Mouse (Mus musculus) limb, embryonic 15.5 days (tissue): ENCODE measurements around the gene Slk. TPM values are rescaled to one million over a fixed set of nuclear protein-coding genes. Genes with fewer than 3 reads are reported as not detected.

Source experiments
- ATAC-seq: fragments of 200-750 bp; cut with Nextera tagmentation; 2 replicates; pipeline ENCODE4 v1.8.0; 2017; ENCODE audit warnings: low read depth, moderate TSS enrichment; ENCODE audit not compliant: insufficient number of reproducible peaks, low FRiP score, low TSS enrichment
- H3K27ac ChIP-seq: fragments of 300-500 bp; sonication (generic); 2 replicates; pipeline ENCODE4 v1.5.1; 2015; ENCODE audit warnings: moderate library complexity, mild to moderate bottlenecking, inconsistent platforms
- H3K27me3 ChIP-seq: fragments of 300-500 bp; sonication (generic); 2 replicates; pipeline ENCODE4 v1.6.1; 2015; ENCODE audit warnings: inconsistent platforms
- H3K36me3 ChIP-seq: fragments of 300-500 bp; sonication (generic); 2 replicates; pipeline ENCODE4 v1.6.1; 2015; ENCODE audit warnings: inconsistent platforms
- H3K4me1 ChIP-seq: fragments of 300-500 bp; sonication (generic); 2 replicates; pipeline ENCODE4 v1.6.1; 2015; ENCODE audit warnings: inconsistent platforms
- H3K4me2 ChIP-seq: fragments of 300-500 bp; sonication (generic); 2 replicates; pipeline ENCODE4 v1.6.1; 2015; ENCODE audit warnings: mild to moderate bottlenecking, inconsistent platforms
- H3K4me3 ChIP-seq: fragments of 300-500 bp; sonication (generic); 2 replicates; pipeline ENCODE4 v1.5.1; 2015; ENCODE audit warnings: mild to moderate bottlenecking, inconsistent platforms
- H3K9ac ChIP-seq: fragments of 300-500 bp; sonication (generic); 2 replicates; pipeline ENCODE4 v1.6.1; 2015; ENCODE audit warnings: inconsistent platforms
- H3K9me3 ChIP-seq: fragments of 300-500 bp; sonication (generic); 2 replicates; pipeline ENCODE4 v1.6.1; 2016; ENCODE audit warnings: inconsistent platforms
- WGBS: fragments of 180-500 bp; shearing (Covaris S2); methylation state at CpG from one replicate; pipeline ENCODE4 v1.1.7; 2015; 5-methylcytosine and 5-hydroxymethylcytosine counted together
- polyA plus RNA-seq: library from polyadenylated mRNA; unstranded; fragments of >200 nt; fragmentation: Nextera tagmentation; extraction: Ambion mirVana; gene quantifications from 2 replicates; pipeline ENCODE4 v1.2.1, GENCODE M21; 2015

The Slk gene
- polyA plus RNA-seq, result 12.9 TPM in 2 replicates

DNA sequence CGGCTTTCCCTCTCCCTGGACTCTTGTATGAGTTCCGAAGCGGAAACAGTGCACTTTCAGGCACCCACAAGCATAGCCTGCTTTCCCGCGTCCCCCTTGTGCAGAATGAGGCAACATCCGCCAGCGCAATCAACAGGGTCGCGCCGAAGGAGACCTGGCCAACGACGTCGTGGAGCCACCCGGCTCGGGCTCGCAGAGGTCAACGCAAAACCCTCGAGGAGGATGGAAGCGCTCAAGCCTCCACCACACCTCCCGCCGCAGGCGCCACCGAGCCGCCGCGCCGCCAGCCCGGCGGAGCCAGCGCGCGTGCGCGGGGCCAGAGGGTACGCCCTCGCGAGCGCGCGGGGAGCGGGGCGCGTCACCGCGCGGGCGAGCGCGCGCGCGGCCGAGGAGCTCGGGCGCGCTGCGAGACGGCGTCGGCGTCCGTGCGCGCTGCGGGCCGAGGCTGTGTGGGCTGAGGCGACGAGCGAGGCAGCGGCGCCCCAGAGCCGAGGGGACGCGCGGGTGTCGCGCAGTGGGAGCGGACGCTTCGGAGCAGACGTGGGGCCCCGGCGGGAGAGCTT is at the start of gene Slk:
Gene Slk, plus strand, starts transcription at position 454 of the 563 bp plus-strand sequence.
- peak within 1 kb of the TSS; percentile 91 for H3K9ac ChIP-seq
- H3K4me1 ChIP-seq, result peaks cover 15% of the 10 kb centered on the region
- H3K27me3 ChIP-seq, result no peaks in the 10 kb centered on the region
- WGBS, result under 1% methylated on average over 83 of the region's 83 CpGs
- peak within 1 kb of the TSS; percentile 83 for H3K4me3 ChIP-seq
- peak within 1 kb of the TSS; percentile 55 for H3K4me2 ChIP-seq
- peak; percentile 86 for ATAC-seq
- H3K9me3 ChIP-seq, result no peaks in the 10 kb centered on the region
- H3K27ac ChIP-seq, result peak within 1 kb of the TSS; percentile 94
- H3K36me3 ChIP-seq, result no peaks in the 10 kb centered on the region

DNA sequence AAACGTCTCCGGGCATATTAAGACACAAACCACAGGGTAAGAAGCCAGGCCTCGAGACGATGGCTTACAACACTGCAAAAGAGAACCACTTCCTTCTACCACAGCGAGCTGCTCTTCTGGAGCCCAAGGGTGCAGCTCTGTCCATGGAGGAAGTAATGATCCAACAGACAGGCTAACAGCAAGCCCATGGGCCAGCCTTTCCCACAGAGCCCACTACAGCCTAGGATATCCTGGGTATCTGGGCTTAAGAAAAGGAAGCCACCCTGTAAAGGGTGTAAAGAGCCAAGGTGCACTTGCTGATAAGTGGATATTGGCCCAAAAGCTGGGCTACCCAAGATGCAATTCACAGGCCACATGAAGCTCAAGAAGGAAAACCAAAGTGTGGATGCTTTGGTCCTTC is 48.2 kb upstream of the Slk start:
- Histone ChIP-seq H3K9me3 (no peaks in the 10 kb centered on the region), H3K4me2 (no peak overlapping the region), H3K27ac (no peak overlapping the region), H3K4me3 (no peak overlapping the region), H3K27me3 (no peaks in the 10 kb centered on the region), H3K4me1 (peaks cover 21% of the 10 kb centered on the region), H3K36me3 (peaks cover 43% of the 10 kb centered on the region), H3K9ac (no peak overlapping the region)
- ATAC-seq, result no peak
- WGBS, result 86% methylated on average over 5 of the region's 5 CpGs

- no peak overlapping the region for H3K4me2 ChIP-seq
- 85% methylated on average over 3 of the region's 3 CpGs for WGBS
Observed at GRCm38 (mm10) chr19:47532449-47532848, 47.0 kb upstream of the Slk start.

GRCm38 (mm10) chr19:47534131-47534530 is 45.3 kb upstream of the Slk start:
- no peak overlapping the region for H3K9ac ChIP-seq
- ATAC-seq, result no peak
- WGBS, result 49% methylated on average over 1 of the region's 1 CpGs
- H3K4me2 ChIP-seq, result no peak overlapping the region
- no peaks in the 10 kb centered on the region for H3K27me3 ChIP-seq
- H3K9me3 ChIP-seq, result no peaks in the 10 kb centered on the region
- no peak overlapping the region for H3K4me3 ChIP-seq
- no peak overlapping the region for H3K27ac ChIP-seq
- H3K36me3 ChIP-seq, result peaks cover 29% of the 10 kb centered on the region
- peaks cover 35% of the 10 kb centered on the region for H3K4me1 ChIP-seq

More at GRCm38 (mm10) chr19:47532449-47532848, 47.0 kb upstream of the Slk start:
- ATAC-seq, result no peak
- H3K4me3 ChIP-seq, result no peak overlapping the region
- H3K36me3 ChIP-seq, result peaks cover 35% of the 10 kb centered on the region
- no peaks in the 10 kb centered on the region for H3K9me3 ChIP-seq
- no peak overlapping the region for H3K27ac ChIP-seq
- peaks cover 23% of the 10 kb centered on the region for H3K4me1 ChIP-seq
- no peak overlapping the region for H3K9ac ChIP-seq
- no peaks in the 10 kb centered on the region for H3K27me3 ChIP-seq

- peak overlapping the region; percentile 90 for H3K27ac ChIP-seq
- no peaks in the 10 kb centered on the region for H3K9me3 ChIP-seq
- peak; percentile 97 for ATAC-seq
- H3K9ac ChIP-seq, result peak overlapping the region; percentile 61
- peaks cover 14% of the 10 kb centered on the region for H3K36me3 ChIP-seq
- peak overlapping the region; percentile 55 for H3K4me3 ChIP-seq
- H3K4me2 ChIP-seq, result peak overlapping the region; percentile 60
- H3K4me1 ChIP-seq, result peaks cover 35% of the 10 kb centered on the region
- WGBS, result 4% methylated on average over 39 of the region's 39 CpGs
- H3K27me3 ChIP-seq, result no peaks in the 10 kb centered on the region; the same call in 1 of the 2 replicates
Observed at GRCm38 (mm10) chr19:47536521-47537299, 42.8 kb upstream of the Slk start.

DNA sequence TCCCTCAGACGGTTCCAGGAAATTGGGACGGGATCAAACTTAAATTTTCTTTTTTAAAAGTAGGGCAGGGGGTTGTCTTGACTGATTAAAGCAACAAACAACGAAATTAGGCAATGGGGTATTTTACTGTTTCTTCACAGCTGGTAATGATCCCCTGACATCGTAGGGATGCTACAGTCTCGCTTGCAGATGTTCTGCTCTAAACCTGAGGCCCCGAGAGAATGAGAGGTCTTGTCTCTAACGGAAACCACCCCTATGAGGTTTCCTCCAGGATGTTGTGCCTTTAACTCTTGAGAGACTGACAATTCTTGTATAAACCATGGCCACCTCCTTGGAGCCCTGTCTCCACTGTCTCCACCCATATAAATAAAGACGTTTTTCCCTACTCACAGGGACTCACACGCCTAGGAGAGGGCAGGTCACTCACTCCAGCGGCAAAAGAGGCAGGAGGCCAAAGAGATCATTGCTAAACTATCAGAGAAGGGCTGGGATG is 42.1 kb upstream of the Slk start, which contains the start of gene Stn1:
Gene Stn1, minus strand, starts transcription at position 208 of the 493 bp plus-strand sequence.
- Histone ChIP-seq H3K36me3 (peaks cover 11% of the 10 kb centered on the region), H3K4me1 (peaks cover 35% of the 10 kb centered on the region), H3K4me2 (peak within 1 kb of the TSS; percentile 60), H3K4me3 (peak within 1 kb of the TSS; percentile 55), H3K9me3 (no peaks in the 10 kb centered on the region), H3K9ac (peak within 1 kb of the TSS; percentile 61), H3K27me3 (no peaks in the 10 kb centered on the region; the same call in 1 of the 2 replicates), H3K27ac (peak within 1 kb of the TSS; percentile 90)
- 3% methylated on average over 10 of the region's 10 CpGs for WGBS
- ATAC-seq, result no peak

- Histone ChIP-seq H3K4me3 (peak overlapping the region; percentile 55; the same call in 1 of the 2 replicates), H3K9me3 (no peaks in the 10 kb centered on the region), H3K4me2 (peak overlapping the region; percentile 60), H3K36me3 (peaks cover 6% of the 10 kb centered on the region), H3K4me1 (peaks cover 35% of the 10 kb centered on the region), H3K27me3 (no peaks in the 10 kb centered on the region; the same call in 1 of the 2 replicates), H3K27ac (peak overlapping the region; percentile 90), H3K9ac (no peak overlapping the region)
- 58% methylated on average over 6 of the region's 6 CpGs for WGBS
- no peak for ATAC-seq
Observed at GRCm38 (mm10) chr19:47537879-47538278, 41.6 kb upstream of the Slk start.

DNA sequence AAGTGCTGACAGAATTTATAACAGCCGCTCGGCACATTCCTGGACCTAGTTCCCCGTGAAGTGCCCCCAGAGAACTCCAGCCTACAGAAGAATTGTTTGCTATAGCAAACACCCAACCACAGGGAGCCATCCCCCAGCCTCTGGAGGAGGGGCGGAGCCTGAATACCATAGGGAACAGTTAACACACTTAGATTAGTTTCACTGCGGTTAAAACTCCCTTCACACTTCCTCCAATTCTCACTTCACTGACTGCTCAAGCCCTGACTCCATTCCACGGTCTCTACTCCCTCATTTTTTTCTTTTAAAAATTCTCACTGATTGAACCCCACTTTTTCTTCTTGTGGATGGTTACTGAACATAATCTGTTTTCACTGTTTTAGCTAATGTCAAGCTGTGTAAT is 40.7 kb upstream of the Slk start:
- no peaks in the 10 kb centered on the region; the same call in 1 of the 2 replicates for H3K27me3 ChIP-seq
- 6% methylated on average over 6 of the region's 6 CpGs for WGBS
- H3K4me1 ChIP-seq, result peaks cover 35% of the 10 kb centered on the region
- no peak overlapping the region for H3K4me3 ChIP-seq
- no peaks in the 10 kb centered on the region for H3K36me3 ChIP-seq
- ATAC-seq, result no peak
- peak overlapping the region; percentile 90 for H3K27ac ChIP-seq
- H3K9me3 ChIP-seq, result no peaks in the 10 kb centered on the region
- no peak overlapping the region for H3K9ac ChIP-seq
- H3K4me2 ChIP-seq, result 0 out of 2 replicates have a peak overlapping the region, but pooled peaks have one; percentile 17

DNA sequence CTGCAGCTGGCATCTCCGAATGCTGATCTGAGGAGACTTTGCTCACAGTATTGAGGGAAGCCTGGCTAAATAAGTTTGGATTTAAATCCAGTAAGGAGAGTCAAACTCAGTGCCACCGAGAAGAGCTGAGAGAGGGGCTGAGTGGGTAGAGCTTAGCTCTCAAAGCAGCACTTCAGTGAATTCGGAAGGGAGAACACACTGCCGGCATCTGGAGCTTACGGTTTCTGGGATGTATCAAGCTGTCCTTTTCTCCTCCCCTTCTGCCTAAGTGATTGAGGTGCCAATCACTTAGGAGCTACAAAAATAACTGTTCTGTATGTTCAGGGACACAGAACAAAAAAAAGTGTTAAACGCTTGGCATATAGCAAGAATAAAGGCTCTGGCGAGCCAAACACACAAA is 37.0 kb upstream of the Slk start:
- Histone ChIP-seq H3K9ac (no peak overlapping the region), H3K4me3 (no peak overlapping the region), H3K27ac (no peak overlapping the region), H3K4me1 (peaks cover 16% of the 10 kb centered on the region), H3K9me3 (no peaks in the 10 kb centered on the region), H3K27me3 (no peaks in the 10 kb centered on the region; the same call in 1 of the 2 replicates), H3K4me2 (no peak overlapping the region), H3K36me3 (no peaks in the 10 kb centered on the region)
- WGBS, result 62% methylated on average over 7 of the region's 7 CpGs
- ATAC-seq, result no peak

- H3K27me3 ChIP-seq, result no peaks in the 10 kb centered on the region; the same call in 1 of the 2 replicates
- no peak overlapping the region for H3K9ac ChIP-seq
- no peak overlapping the region for H3K27ac ChIP-seq
- no peaks in the 10 kb centered on the region for H3K9me3 ChIP-seq
- H3K4me3 ChIP-seq, result no peak overlapping the region
- H3K4me1 ChIP-seq, result no peaks in the 10 kb centered on the region
- WGBS, result 25% methylated on average over 3 of the region's 3 CpGs
- H3K36me3 ChIP-seq, result no peaks in the 10 kb centered on the region
- no peak for ATAC-seq
- H3K4me2 ChIP-seq, result no peak overlapping the region
Observed at GRCm38 (mm10) chr19:47545055-47545454, 34.4 kb upstream of the Slk start.

- no peak overlapping the region for H3K27ac ChIP-seq
Observed at GRCm38 (mm10) chr19:47545528-47545927, 34.0 kb upstream of the Slk start.

More at GRCm38 (mm10) chr19:47545528-47545927, 34.0 kb upstream of the Slk start:
- Histone ChIP-seq H3K4me2 (no peak overlapping the region), H3K4me3 (no peak overlapping the region), H3K9me3 (no peaks in the 10 kb centered on the region), H3K27me3 (no peaks in the 10 kb centered on the region; the same call in 1 of the 2 replicates), H3K9ac (no peak overlapping the region), H3K36me3 (no peaks in the 10 kb centered on the region), H3K4me1 (no peaks in the 10 kb centered on the region)
- ATAC-seq, result no peak
